Mouse (Mus musculus): ENCODE results near the gene Fam120b. TPM values are rescaled to one million over a fixed set of nuclear protein-coding genes. Genes with fewer than 3 reads are reported as not detected.

The Fam120b gene
- 10 to 100 TPM; 10.5 to 13.7 TPM for total RNA-seq (2023)

GRCm38 (mm10) chr17:15395997-15396675 is at the start of gene Fam120b:
Gene Fam120b (plus strand): TSS chr17:15396202.

DNA sequence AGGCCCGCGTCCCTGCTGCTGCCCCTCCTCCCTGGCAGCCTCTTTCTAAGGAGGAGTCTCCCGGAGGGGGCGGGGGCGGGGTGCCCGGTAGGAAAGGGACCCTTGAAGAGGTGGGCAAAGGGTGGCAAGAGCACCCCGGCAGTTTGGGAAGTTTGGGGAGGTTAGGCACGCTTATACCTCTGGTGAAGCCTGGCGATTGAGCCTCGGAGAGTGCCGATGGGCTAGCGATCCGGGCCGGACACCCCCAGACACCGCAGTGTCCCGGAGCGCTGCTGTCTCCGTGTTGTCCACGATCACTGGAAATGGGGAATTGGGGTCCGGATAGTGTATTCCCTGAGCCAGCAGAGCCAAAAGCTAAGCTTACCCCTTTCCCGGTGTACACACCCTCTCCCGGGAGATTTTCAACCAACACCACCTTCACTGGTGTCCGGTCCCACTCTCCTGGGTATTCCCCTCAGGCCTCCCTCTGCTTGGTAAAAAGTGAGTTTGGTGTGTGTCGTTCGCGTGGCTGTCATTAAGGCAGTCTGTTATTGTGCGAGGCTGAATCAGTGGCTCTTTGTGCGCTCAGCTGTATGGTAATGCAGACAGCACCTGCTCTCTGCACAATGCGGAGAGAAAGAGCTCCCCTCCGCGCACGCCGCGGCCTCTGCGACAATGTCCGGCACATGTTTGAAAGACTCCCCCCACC is 19.4 kb upstream of the Fam120b start, which contains the start of gene Dll1:
Gene Dll1, minus strand, starts transcription at position 379 of the 688 bp plus-strand sequence.

Other genes with a start within 250 kb of the Fam120b start
- not detected for gene Dll1, start 19.3 kb upstream of the Fam120b start, total RNA-seq (2023)
- gene Psmb1, start 103.5 kb downstream of the Fam120b start, total RNA-seq (2023) = 10 to 100 TPM; 72.6 to 72.8 TPM
- gene Tbp, start 103.7 kb downstream of the Fam120b start, total RNA-seq (2023) = 10 to 100 TPM; 29.2 to 31.6 TPM
- gene Pdcd2, start 131.1 kb downstream of the Fam120b start, total RNA-seq (2023) = 10 to 100 TPM; 11.1 to 12.5 TPM
- gene Prdm9, start 168.2 kb downstream of the Fam120b start, total RNA-seq (2023) = 1 to 10 TPM; 5.0 to 9.3 TPM